Mouse (Mus musculus): Measurements from ENCODE around the gene Ugt1a10. TPM values are rescaled to one million over a fixed set of nuclear protein-coding genes. Genes with fewer than 3 reads are reported as not detected.
A peak's percentile ranks its signal among the peaks of the same experiment; 100 is the strongest.

Gene Ugt1a10
- polyA plus RNA-seq, 1 experiment, result not detected

GRCm38 (mm10) chr1:88234248-88234610, 179.0 kb downstream of the Ugt1a10 start:
- Histone ChIP-seq H3K27me3 (replicated peaks) (peaks cover 6% of the 10 kb centered on the region), H3K36me3 (replicated peaks; ENCODE audit: low read length) (no peaks in the 10 kb centered on the region), H3K4me3 (replicated peaks) (no peak overlapping the region), H3K4me1 (no peaks in the 10 kb centered on the region), H3K9me3 (peaks cover 86% of the 10 kb centered on the region)
- TF ChIP-seq FLI1 (IDR thresholded peaks at IDR 0.05; ENCODE audit: low read length) (no peak), GATA1 (IDR thresholded peaks at IDR 0.05; ENCODE audit: borderline replicate concordance, low read length) (no peak)

- no peaks in the 10 kb centered on the region for H3K4me1 ChIP-seq
- TF ChIP-seq GATA1 (IDR thresholded peaks at IDR 0.05; ENCODE audit: borderline replicate concordance, low read length) (no peak), FLI1 (IDR thresholded peaks at IDR 0.05; ENCODE audit: low read length) (no peak)
- no peak overlapping the region for H3K4me3 ChIP-seq (replicated peaks)
- peaks cover 6% of the 10 kb centered on the region for H3K27me3 ChIP-seq (replicated peaks)
- no peaks in the 10 kb centered on the region for H3K36me3 ChIP-seq (replicated peaks; ENCODE audit: low read length)
- H3K9me3 ChIP-seq, result peaks cover 86% of the 10 kb centered on the region
These were observed 179.5 kb downstream of the Ugt1a10 start for GRCm38 (mm10) chr1:88234646-88235045.

GRCm38 (mm10) chr1:88235046-88235893, 180.1 kb downstream of the Ugt1a10 start:
- Histone ChIP-seq H3K36me3 (replicated peaks; ENCODE audit: low read length) (no peaks in the 10 kb centered on the region), H3K9me3 (peaks cover 85% of the 10 kb centered on the region), H3K27me3 (replicated peaks) (peaks cover 6% of the 10 kb centered on the region), H3K4me1 (no peaks in the 10 kb centered on the region), H3K4me3 (replicated peaks) (peak overlapping the region; percentile 4)
- TF ChIP-seq GATA1 (IDR thresholded peaks at IDR 0.05; ENCODE audit: borderline replicate concordance, low read length), result no peak
- TF ChIP-seq FLI1 (IDR thresholded peaks at IDR 0.05; ENCODE audit: low read length), result no peak

GRCm38 (mm10) chr1:88235894-88236415, 180.8 kb downstream of the Ugt1a10 start:
- H3K4me3 ChIP-seq (replicated peaks), result no peak overlapping the region
- H3K36me3 ChIP-seq (replicated peaks; ENCODE audit: low read length), result no peaks in the 10 kb centered on the region
- peaks cover 86% of the 10 kb centered on the region for H3K9me3 ChIP-seq
- no peak for TF ChIP-seq FLI1 (IDR thresholded peaks at IDR 0.05; ENCODE audit: low read length)
- TF ChIP-seq GATA1 (IDR thresholded peaks at IDR 0.05; ENCODE audit: borderline replicate concordance, low read length), result no peak
- peaks cover 8% of the 10 kb centered on the region for H3K27me3 ChIP-seq (replicated peaks)
- no peaks in the 10 kb centered on the region for H3K4me1 ChIP-seq

GRCm38 (mm10) chr1:88237311-88237710, 182.1 kb downstream of the Ugt1a10 start:
- Histone ChIP-seq H3K36me3 (replicated peaks; ENCODE audit: low read length) (no peaks in the 10 kb centered on the region), H3K27me3 (replicated peaks) (peaks cover 8% of the 10 kb centered on the region), H3K4me3 (replicated peaks) (no peak overlapping the region), H3K9me3 (peaks cover 82% of the 10 kb centered on the region), H3K4me1 (no peaks in the 10 kb centered on the region)
- no peak for TF ChIP-seq GATA1 (IDR thresholded peaks at IDR 0.05; ENCODE audit: borderline replicate concordance, low read length)
- TF ChIP-seq FLI1 (IDR thresholded peaks at IDR 0.05; ENCODE audit: low read length), result no peak

- H3K9me3 ChIP-seq, result peaks cover 80% of the 10 kb centered on the region
These were observed 183.6 kb downstream of the Ugt1a10 start for GRCm38 (mm10) chr1:88238771-88239170.

GRCm38 (mm10) chr1:88240072-88240471, 184.9 kb downstream of the Ugt1a10 start:
- Histone ChIP-seq H3K9me3 (peaks cover 78% of the 10 kb centered on the region), H3K4me3 (replicated peaks) (no peak overlapping the region), H3K4me1 (no peaks in the 10 kb centered on the region), H3K27me3 (replicated peaks) (peaks cover 7% of the 10 kb centered on the region), H3K36me3 (replicated peaks; ENCODE audit: low read length) (no peaks in the 10 kb centered on the region)
- TF ChIP-seq FLI1 (IDR thresholded peaks at IDR 0.05; ENCODE audit: low read length), result no peak
- no peak for TF ChIP-seq GATA1 (IDR thresholded peaks at IDR 0.05; ENCODE audit: borderline replicate concordance, low read length)

More at GRCm38 (mm10) chr1:88238771-88239170, 183.6 kb downstream of the Ugt1a10 start:
- peak overlapping the region; percentile 6 for H3K4me3 ChIP-seq (replicated peaks)
- H3K36me3 ChIP-seq (replicated peaks; ENCODE audit: low read length), result no peaks in the 10 kb centered on the region
- H3K4me1 ChIP-seq, result no peaks in the 10 kb centered on the region
- no peak for TF ChIP-seq GATA1 (IDR thresholded peaks at IDR 0.05; ENCODE audit: borderline replicate concordance, low read length)
- H3K27me3 ChIP-seq (replicated peaks), result peaks cover 8% of the 10 kb centered on the region

GRCm38 (mm10) chr1:88240579-88240978, 185.4 kb downstream of the Ugt1a10 start:
- peaks cover 78% of the 10 kb centered on the region for H3K9me3 ChIP-seq
- TF ChIP-seq GATA1 (IDR thresholded peaks at IDR 0.05; ENCODE audit: borderline replicate concordance, low read length) (no peak), FLI1 (IDR thresholded peaks at IDR 0.05; ENCODE audit: low read length) (no peak; the same call in 1 of the 2 replicates)
- no peaks in the 10 kb centered on the region for H3K4me1 ChIP-seq
- no peaks in the 10 kb centered on the region for H3K36me3 ChIP-seq (replicated peaks; ENCODE audit: low read length)
- H3K27me3 ChIP-seq (replicated peaks), result peaks cover 6% of the 10 kb centered on the region
- H3K4me3 ChIP-seq (replicated peaks), result no peak overlapping the region

GRCm38 (mm10) chr1:88243861-88244260, 188.7 kb downstream of the Ugt1a10 start:
- H3K9me3 ChIP-seq, result peaks cover 82% of the 10 kb centered on the region
- peak overlapping the region; percentile 14 for H3K4me3 ChIP-seq (replicated peaks)
- H3K36me3 ChIP-seq (replicated peaks; ENCODE audit: low read length), result no peaks in the 10 kb centered on the region
- TF ChIP-seq GATA1 (IDR thresholded peaks at IDR 0.05; ENCODE audit: borderline replicate concordance, low read length), result no peak
- no peaks in the 10 kb centered on the region for H3K4me1 ChIP-seq
- H3K27me3 ChIP-seq (replicated peaks), result peaks cover 11% of the 10 kb centered on the region

GRCm38 (mm10) chr1:88245881-88246280, 190.7 kb downstream of the Ugt1a10 start:
- TF ChIP-seq FLI1 (IDR thresholded peaks at IDR 0.05; ENCODE audit: low read length), result no peak
- TF ChIP-seq GATA1 (IDR thresholded peaks at IDR 0.05; ENCODE audit: borderline replicate concordance, low read length), result no peak
- no peak overlapping the region for H3K4me3 ChIP-seq (replicated peaks)
- no peaks in the 10 kb centered on the region for H3K4me1 ChIP-seq
- H3K9me3 ChIP-seq, result peaks cover 84% of the 10 kb centered on the region
- peaks cover 13% of the 10 kb centered on the region for H3K27me3 ChIP-seq (replicated peaks)
- no peaks in the 10 kb centered on the region for H3K36me3 ChIP-seq (replicated peaks; ENCODE audit: low read length)

All from megakaryocyte, embryonic 14.5 days (primary cell).